ENCODE assay signal across 8 mouse cellular contexts in genomic region chr4:150799550-150800398, GRCm38 (mm10). TPM values are rescaled to one million over a fixed set of nuclear protein-coding genes. Genes with fewer than 3 reads are reported as not detected.
DNase-seq lines count a peak whose midpoint lies in the region; ATAC-seq and TF ChIP-seq lines count a peak whose summit lies in the region.

No protein-coding gene starts in this region.

- no peak overlapping the region for H3K9ac ChIP-seq in liver, embryonic 16.5 days (ENCODE audit: low read depth, low read length)

- no peak for ATAC-seq in liver, embryonic 16.5 days (ENCODE audit: low read depth)
- ATAC-seq in erythroblast, adult 5-6 weeks (replicated peaks; ENCODE audit: low FRiP score, poor library complexity, severe bottlenecking) = no peak

- TF ChIP-seq CTCF in bone marrow macrophage, adult 2 months (IDR thresholded peaks at IDR 0.05; ENCODE audit: low read depth, low read length) = no peak

- intact Hi-C loops in left cerebral cortex, postnatal 4 days (cut with DNase I) = no loop called here

- no peaks in the 10 kb centered on the region; the same call in 1 of the 2 replicates for H3K27me3 ChIP-seq in liver, embryonic 16.5 days (ENCODE audit: control insufficient read depth, insufficient read depth, low read depth, low read length)

- H3K27ac ChIP-seq in bone marrow macrophage, adult 2 months (ENCODE audit: insufficient read depth, low read depth, low read length) = peak overlapping the region; percentile 84
- H3K27ac ChIP-seq in liver, embryonic 16.5 days (ENCODE audit: low read length) = peak overlapping the region; percentile 79

- H3K9me3 ChIP-seq in liver, embryonic 16.5 days (replicated peaks; ENCODE audit: control insufficient read depth, low read length) = no peaks in the 10 kb centered on the region

- H3K4me1 ChIP-seq in bone marrow macrophage, adult 2 months (ENCODE audit: control insufficient read depth, insufficient read depth, low read length) = peaks cover 19% of the 10 kb centered on the region
- H3K4me1 ChIP-seq in liver, embryonic 16.5 days (ENCODE audit: control insufficient read depth, low read depth, low read length) = peaks cover 9% of the 10 kb centered on the region; the same call in 1 of the 2 replicates

- 20% methylated on average over 22 of the region's 22 CpGs for WGBS in liver, embryonic 16.5 days (ENCODE audit: insufficient replicate concordance)

- peak overlapping the region; percentile 28; the same call in 1 of the 2 replicates for H3K4me3 ChIP-seq in bone marrow macrophage, adult 2 months (ENCODE audit: insufficient read depth, low read length)
- H3K4me3 ChIP-seq in liver, embryonic 16.5 days (ENCODE audit: low read depth, low read length) = no peak overlapping the region

- no peak for TF ChIP-seq POLR2A in bone marrow macrophage, adult 2 months (IDR thresholded peaks at IDR 0.05; ENCODE audit: borderline replicate concordance, low read depth, low read length)

- no peaks in the 10 kb centered on the region for H3K36me3 ChIP-seq in liver, embryonic 16.5 days (ENCODE audit: control insufficient read depth, insufficient read depth)

- peak; percentile 49 for DNase-seq in layer of hippocampus, adult 9-11 months
- DNase-seq in layer of hippocampus, postnatal 36 days = no peak
- DNase-seq in heart, postnatal 4 days = peak; percentile 33
- DNase-seq in testis, postnatal 14 days (ENCODE audit: low spot score) = peak; percentile 65
- no peak for DNase-seq in left cerebral cortex, postnatal 4 days

- H3K4me2 ChIP-seq in liver, embryonic 16.5 days (ENCODE audit: low read depth, low read length) = no peak overlapping the region

RNA-seq across cellular contexts. Expression of gene Errfi1, which starts 53.9 kb away (rescaled TPM):
- 10 to 100 TPM; 50.2 to 56.3 TPM for total RNA-seq in layer of hippocampus, postnatal 36 days (2021)
- polyA plus RNA-seq in bone marrow macrophage, adult 2 months (2012; ENCODE audit: insufficient read depth, insufficient read length, missing spikeins) = 8.7 TPM in 2 replicates
- total RNA-seq in heart, postnatal 4 days (2021) = 10 to 100 TPM; 18.6 to 20.4 TPM
- 38.7 and 41.4 TPM in 2 replicates for polyA plus RNA-seq in liver, embryonic 16.5 days (2015; fragmentation: Nextera tagmentation; extraction: Ambion mirVana)
- 10 to 100 TPM; 18.1 to 18.8 TPM for total RNA-seq in left cerebral cortex, postnatal 4 days (2021)
- total RNA-seq in erythroblast, adult 5-6 weeks (2015; ENCODE audit: low replicate concordance) = not detected in 2 replicates
- 0.56 TPM in 1 of 2 replicates, not detected in the other for total RNA-seq in erythroblast, adult 5-6 weeks (2017; ENCODE audit: low replicate concordance)

Comparison
In these comparisons a context has a peak if more than half of its experiments do, and no peak if none do; other contexts are left out.
1. DNase-seq: peak in layer of hippocampus, adult 9-11 months (single experiment), heart, postnatal 4 days (single experiment) and testis, postnatal 14 days (single experiment); none in layer of hippocampus, postnatal 36 days (0 of 2) and left cerebral cortex, postnatal 4 days (single experiment).
2. RNA of gene Errfi1, which starts 53.9 kb away (total RNA-seq): 50.2 to 56.3 TPM in layer of hippocampus, postnatal 36 days, 18.6 to 20.4 TPM in heart, postnatal 4 days and 18.1 to 18.8 TPM in left cerebral cortex, postnatal 4 days; 0.56 TPM in erythroblast, adult 5-6 weeks; every median in the first group is over 10 times any median in the second.